Mouse (Mus musculus) embryonic fibroblast, embryonic 13.5 days (primary cell): ENCODE measurements around the gene Atp10a.

ENCODE experiments used
- CTCF ChIP-seq: IDR thresholded peaks from 2 replicates; pipeline ENCODE4 v1.5.1; 2011; ENCODE audit warnings: mild to moderate bottlenecking, control low read depth, low read length, moderate library complexity, borderline replicate concordance; ENCODE audit not compliant: insufficient read depth
- POLR2A ChIP-seq: IDR thresholded peaks from 2 replicates; pipeline ENCODE4 v1.6.1; 2011; ENCODE audit warnings: low read depth, mild to moderate bottlenecking, control low read depth, low read length, moderate library complexity

GRCm38 (mm10) chr7:58801791-58802190, 145.8 kb downstream of the Atp10a start:
- no peak for TF ChIP-seq POLR2A
- no peak for TF ChIP-seq CTCF
